Mouse (Mus musculus) liver, embryonic 11.5 days (tissue): ENCODE data around the gene C730034F03Rik. TPM values are rescaled to one million over a fixed set of nuclear protein-coding genes. Genes with fewer than 3 reads are reported as not detected.

ENCODE experiments used
- ATAC-seq: fragments of 200-750 bp; cut with Nextera tagmentation; replicated peaks from 2 replicates; pipeline ENCODE4 v1.8.0; 2017; ENCODE audit warnings: moderate number of reproducible peaks, mild to moderate bottlenecking, moderate TSS enrichment, moderate library complexity; ENCODE audit not compliant: low FRiP score
- DNase-seq: peaks from one replicate; pipeline ENCODE4 v3.0.0-alpha.2; 2017; ENCODE audit warnings: low spot score
- H3K27ac ChIP-seq: fragments of 300-500 bp; sonication (generic); 2 replicates; pipeline ENCODE4 v1.5.1; 2014; ENCODE audit warnings: mild to moderate bottlenecking, low read depth, low read length, control low read depth
- H3K27me3 ChIP-seq: fragments of 300-500 bp; sonication (generic); replicated peaks from 2 replicates; pipeline ENCODE4 v1.6.1; 2014; ENCODE audit warnings: low read length, mixed read lengths; ENCODE audit not compliant: control insufficient read depth, insufficient read depth
- H3K36me3 ChIP-seq: fragments of 300-500 bp; sonication (generic); 2 replicates; pipeline ENCODE4 v1.6.1; 2014; ENCODE audit warnings: mild to moderate bottlenecking, low read length, moderate library complexity, mixed read lengths; ENCODE audit not compliant: control insufficient read depth, insufficient read depth
- H3K4me1 ChIP-seq: fragments of 300-500 bp; sonication (generic); replicated peaks from 2 replicates; pipeline ENCODE4 v1.6.1; 2014; ENCODE audit warnings: low read length, mixed read lengths; ENCODE audit not compliant: control insufficient read depth, insufficient read depth
- H3K4me2 ChIP-seq: fragments of 300-500 bp; sonication (generic); 2 replicates; pipeline ENCODE4 v1.6.1; 2014; ENCODE audit warnings: mild to moderate bottlenecking, control low read depth, moderate library complexity
- H3K4me3 ChIP-seq: fragments of 300-500 bp; sonication (generic); 2 replicates; pipeline ENCODE4 v1.5.1; 2014; ENCODE audit warnings: low read depth, low read length, control low read depth
- H3K9ac ChIP-seq: fragments of 300-500 bp; sonication (generic); 2 replicates; pipeline ENCODE4 v1.6.1; 2014; ENCODE audit warnings: low read depth, low read length, control low read depth
- H3K9me3 ChIP-seq: fragments of 300-500 bp; sonication (generic); 2 replicates; pipeline ENCODE4 v1.6.1; 2016; ENCODE audit warnings: low read length, inconsistent platforms, mixed read lengths; ENCODE audit not compliant: control insufficient read depth
- WGBS: fragments of 180-500 bp; shearing (Covaris S2); extraction: QIAGEN DNeasy Blood & Tissue Kit; methylation state at CpG from one replicate; pipeline ENCODE4 v1.1.7; 2014; 5-methylcytosine and 5-hydroxymethylcytosine counted together
- polyA plus RNA-seq: library from polyadenylated mRNA; unstranded; fragments of >200 nt; fragmentation: Nextera tagmentation; extraction: Ambion mirVana; gene quantifications from 2 replicates; pipeline ENCODE4 v1.2.1, GENCODE M21; 2014

C730034F03Rik gene
- polyA plus RNA-seq, 1 experiment from 2014 or later, result 2.8 TPM

GRCm38 (mm10) chr15:89435878-89436277 lies 6.5 kb downstream of the C730034F03Rik start:
- DNase-seq, result no peak
- H3K36me3 ChIP-seq, result no peaks in the 10 kb centered on the region
- H3K27me3 ChIP-seq, result no peaks in the 10 kb centered on the region
- no peak overlapping the region for H3K4me2 ChIP-seq
- 83% methylated on average over 5 of the region's 5 CpGs for WGBS
- no peak for ATAC-seq
- peaks cover 2% of the 10 kb centered on the region; the same call in 1 of the 2 replicates for H3K4me1 ChIP-seq
- no peaks in the 10 kb centered on the region for H3K9me3 ChIP-seq
- H3K4me3 ChIP-seq, result no peak overlapping the region
- no peak overlapping the region for H3K9ac ChIP-seq
- H3K27ac ChIP-seq, result no peak overlapping the region

- H3K9me3 ChIP-seq, result no peaks in the 10 kb centered on the region
- no peak overlapping the region for H3K4me3 ChIP-seq
- WGBS, result 34% methylated on average over 8 of the region's 8 CpGs
- no peaks in the 10 kb centered on the region for H3K27me3 ChIP-seq
- H3K27ac ChIP-seq, result no peak overlapping the region
- ATAC-seq, result no peak
- H3K36me3 ChIP-seq, result no peaks in the 10 kb centered on the region
- no peak overlapping the region for H3K4me2 ChIP-seq
- H3K9ac ChIP-seq, result no peak overlapping the region
- DNase-seq, result no peak
- H3K4me1 ChIP-seq, result no peaks in the 10 kb centered on the region
These were observed 13.2 kb downstream of the C730034F03Rik start for GRCm38 (mm10) chr15:89442486-89443070.

DNA sequence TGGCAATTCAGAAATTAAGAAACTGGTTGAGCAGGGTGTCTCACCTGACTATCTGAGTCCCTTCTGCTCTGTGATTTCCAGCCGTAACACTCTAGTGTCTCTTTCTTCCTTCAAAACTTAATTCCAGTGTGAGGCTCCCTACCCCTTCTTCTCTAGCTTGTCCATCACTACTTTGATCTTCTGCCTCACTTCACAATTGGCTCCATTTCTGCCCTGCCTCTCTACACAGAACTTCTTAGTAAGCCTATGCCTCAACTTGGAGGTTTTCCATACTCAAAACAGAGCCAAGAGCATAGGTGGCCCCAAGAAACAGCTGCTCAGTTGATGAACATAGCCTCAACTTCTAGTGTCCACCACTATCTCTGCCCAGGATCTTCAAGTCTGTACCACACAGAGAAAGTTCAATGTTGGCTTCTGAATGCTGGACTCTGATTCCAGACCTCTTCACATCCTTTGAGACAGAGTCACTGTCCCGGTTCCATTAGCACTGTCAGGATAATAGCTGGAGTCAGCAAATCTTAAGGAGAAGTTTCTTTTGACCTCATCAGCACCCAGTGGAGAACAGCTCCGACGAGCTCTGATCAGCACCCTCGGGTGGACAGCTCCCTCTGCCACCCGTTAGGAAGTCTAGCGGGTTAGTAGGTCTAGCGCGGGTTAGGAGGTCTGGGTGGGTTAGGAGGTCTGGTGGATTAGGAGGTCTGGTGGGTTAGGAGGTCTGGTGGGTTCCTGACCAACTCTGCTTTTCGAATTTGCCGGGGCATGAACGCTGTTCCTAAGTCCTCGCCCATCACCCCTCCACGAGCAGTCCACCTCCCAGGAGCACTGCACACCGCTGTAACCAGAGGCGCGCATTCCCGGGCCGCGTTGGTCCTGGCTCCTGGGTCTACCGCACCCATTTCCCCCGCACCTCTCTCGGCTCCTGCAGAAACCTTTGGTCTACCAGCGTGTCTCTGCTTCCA lies 23.8 kb downstream of the C730034F03Rik start:
- peak; percentile 80 for DNase-seq
- H3K4me2 ChIP-seq, result peak overlapping the region; percentile 74
- no peak overlapping the region for H3K27ac ChIP-seq
- H3K36me3 ChIP-seq, result no peaks in the 10 kb centered on the region
- H3K4me1 ChIP-seq, result peaks cover 3% of the 10 kb centered on the region; the same call in 1 of the 2 replicates
- peak overlapping the region; percentile 51 for H3K4me3 ChIP-seq
- H3K9me3 ChIP-seq, result no peaks in the 10 kb centered on the region
- H3K27me3 ChIP-seq, result peaks cover 49% of the 10 kb centered on the region
- peak; percentile 60; the same call in 1 of the 2 replicates for ATAC-seq
- WGBS, result 6% methylated on average over 24 of the region's 24 CpGs
- no peak overlapping the region for H3K9ac ChIP-seq

- peak within 1 kb of the TSS; percentile 51 for H3K4me3 ChIP-seq
- no peaks in the 10 kb centered on the region for H3K36me3 ChIP-seq
- H3K4me2 ChIP-seq, result peak within 1 kb of the TSS; percentile 74
- no peak within 1 kb of the TSS for H3K27ac ChIP-seq
- H3K4me1 ChIP-seq, result peaks cover 3% of the 10 kb centered on the region; the same call in 1 of the 2 replicates
- 2% methylated on average over 53 of the region's 53 CpGs for WGBS
- H3K27me3 ChIP-seq, result peaks cover 51% of the 10 kb centered on the region
- ATAC-seq (no peak; the same call in 1 of the 2 replicates), DNase-seq (no peak)
- H3K9ac ChIP-seq, result no peak within 1 kb of the TSS
- no peaks in the 10 kb centered on the region for H3K9me3 ChIP-seq
These were observed 24.6 kb downstream of the C730034F03Rik start, which contains the start of gene Mapk8ip2 for GRCm38 (mm10) chr15:89453865-89454478. Mapk8ip2 (plus strand) TSS chr15:89453913.

GRCm38 (mm10) chr15:89454857-89455256 lies 25.5 kb downstream of the C730034F03Rik start:
- WGBS, result 32% methylated on average over 4 of the region's 6 CpGs

DNA sequence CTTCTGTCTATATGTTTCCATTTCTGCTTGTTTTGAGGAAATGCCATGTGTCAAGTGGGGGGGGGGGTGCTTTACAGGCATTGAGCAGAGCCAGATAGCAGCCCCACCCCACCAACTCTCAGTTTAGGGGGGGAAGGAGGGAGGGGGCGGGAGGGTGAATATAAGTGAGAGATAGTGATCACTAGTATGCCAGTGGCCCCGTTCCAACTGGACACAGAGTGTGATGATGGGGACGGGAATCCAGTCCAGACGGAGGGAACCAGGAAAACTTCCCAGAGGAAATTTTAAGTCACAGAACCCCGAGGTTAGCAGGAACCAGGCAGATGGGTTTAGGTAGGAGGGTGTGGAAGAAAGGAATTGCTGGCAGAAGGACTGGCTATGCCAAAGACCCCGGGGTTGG lies 26.3 kb downstream of the C730034F03Rik start:
- no peak overlapping the region for H3K4me3 ChIP-seq
- ATAC-seq (no peak), DNase-seq (no peak)
- no peaks in the 10 kb centered on the region for H3K36me3 ChIP-seq
- H3K4me2 ChIP-seq, result no peak overlapping the region
- no peak overlapping the region for H3K27ac ChIP-seq
- WGBS, result 67% methylated on average over 6 of the region's 6 CpGs
- peaks cover 53% of the 10 kb centered on the region for H3K27me3 ChIP-seq
- H3K9me3 ChIP-seq, result no peaks in the 10 kb centered on the region
- H3K9ac ChIP-seq, result no peak overlapping the region
- H3K4me1 ChIP-seq, result peaks cover 3% of the 10 kb centered on the region; the same call in 1 of the 2 replicates

More at GRCm38 (mm10) chr15:89454857-89455256, 25.5 kb downstream of the C730034F03Rik start:
- Histone ChIP-seq H3K36me3 (no peaks in the 10 kb centered on the region), H3K4me3 (no peak overlapping the region), H3K27me3 (peaks cover 53% of the 10 kb centered on the region), H3K4me1 (peaks cover 3% of the 10 kb centered on the region; the same call in 1 of the 2 replicates), H3K27ac (no peak overlapping the region), H3K9me3 (no peaks in the 10 kb centered on the region), H3K9ac (no peak overlapping the region), H3K4me2 (no peak overlapping the region)
- DNase-seq (no peak), ATAC-seq (no peak)

- peaks cover 1% of the 10 kb centered on the region; the same call in 1 of the 2 replicates for H3K4me1 ChIP-seq
- 67% methylated on average over 15 of the region's 15 CpGs for WGBS
- DNase-seq (no peak), ATAC-seq (no peak)
- H3K4me3 ChIP-seq, result no peak overlapping the region
- no peaks in the 10 kb centered on the region for H3K36me3 ChIP-seq
- H3K9ac ChIP-seq, result no peak overlapping the region
- H3K4me2 ChIP-seq, result no peak overlapping the region
- H3K27ac ChIP-seq, result no peak overlapping the region
- H3K27me3 ChIP-seq, result peaks cover 49% of the 10 kb centered on the region
- no peaks in the 10 kb centered on the region for H3K9me3 ChIP-seq
These were observed 29.6 kb downstream of the C730034F03Rik start for GRCm38 (mm10) chr15:89458942-89459341.

GRCm38 (mm10) chr15:89459821-89460220 lies 30.4 kb downstream of the C730034F03Rik start:
- 77% methylated on average over 7 of the region's 7 CpGs for WGBS
- ATAC-seq (no peak), DNase-seq (no peak)
- Histone ChIP-seq H3K36me3 (no peaks in the 10 kb centered on the region), H3K9me3 (no peaks in the 10 kb centered on the region), H3K27ac (no peak overlapping the region), H3K4me1 (no peaks in the 10 kb centered on the region), H3K4me3 (no peak overlapping the region), H3K27me3 (peaks cover 40% of the 10 kb centered on the region), H3K4me2 (no peak overlapping the region), H3K9ac (no peak overlapping the region)
